Mouse (Mus musculus): Measurements from ENCODE around the gene Zfp966. TPM values are rescaled to one million over a fixed set of nuclear protein-coding genes. Genes with fewer than 3 reads are reported as not detected.

Zfp966 gene
- polyA plus RNA-seq (2012; fragmentation: generic; extraction: Trizol): under 1 TPM in 1 of 2 experiments, not detected in 1; 0.44 TPM

GRCm38 (mm10) chr2:175931000-175931399 lies at the start of gene Zfp966:
TSS of gene Zfp966 (minus strand) at chr2:175931100.

DNA sequence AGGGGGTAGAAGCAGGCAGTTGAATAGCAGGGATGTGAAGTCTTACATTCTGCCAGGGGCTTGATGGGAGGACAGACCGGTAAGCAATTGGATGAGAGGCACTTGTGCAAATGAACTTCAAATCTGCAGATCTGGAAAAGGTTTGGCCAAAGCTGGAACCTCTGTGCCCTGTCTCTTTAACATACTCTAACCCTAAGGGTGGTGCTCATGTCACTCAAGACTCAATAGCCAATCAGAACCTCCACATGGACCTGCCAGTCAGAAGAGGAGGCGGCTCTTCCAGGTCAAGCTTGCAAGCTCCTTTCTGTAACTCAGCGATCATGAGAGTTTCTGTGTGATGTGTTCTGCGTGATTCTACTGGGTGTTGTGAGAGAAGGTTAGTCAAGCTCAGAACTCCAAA lies 34.1 kb upstream of the Zfp966 start, which contains the start of gene Gm2026:
TSS of gene Gm2026 (plus strand) at position 301 of the 400 bp plus-strand sequence.

DNA sequence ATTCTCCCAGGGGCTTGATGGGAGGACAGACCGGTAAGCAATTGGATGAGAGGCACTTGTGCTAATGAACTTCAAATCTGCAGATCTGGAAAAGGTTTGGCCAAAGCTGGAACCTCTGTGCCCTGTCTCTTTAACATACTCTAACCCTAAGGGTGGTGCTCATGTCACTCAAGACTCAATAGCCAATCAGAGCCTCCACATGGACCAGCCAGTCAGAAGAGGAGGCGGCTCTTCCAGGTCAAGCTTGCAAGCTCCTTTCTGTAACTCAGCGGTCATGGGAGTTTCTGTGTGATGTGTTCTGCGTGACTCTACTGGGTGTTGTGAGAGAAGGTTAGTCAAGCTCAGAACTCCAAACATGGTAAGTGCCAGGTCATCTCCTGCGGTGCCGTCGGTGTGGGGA lies 61.9 kb downstream of the Zfp966 start, which contains the start of gene Gm6710:
TSS of gene Gm6710 (plus strand) at position 196 of the 400 bp plus-strand sequence.

Other genes starting within 250 kb of the Zfp966 start
- gene Zfp969, start 227.5 kb downstream of the Zfp966 start, polyA plus RNA-seq (2012; fragmentation: generic; extraction: Trizol): 1 to 10 TPM; 1.6 to 4.7 TPM
- gene Gm2007, start 189.6 kb downstream of the Zfp966 start, polyA plus RNA-seq (2012; fragmentation: generic; extraction: Trizol): not detected
- gene Gm14288, start 130.0 kb downstream of the Zfp966 start, polyA plus RNA-seq (2012; fragmentation: generic; extraction: Trizol): under 1 TPM; 0.04 to 0.91 TPM
- gene Gm6710, start 61.9 kb downstream of the Zfp966 start, polyA plus RNA-seq (2012; fragmentation: generic; extraction: Trizol): 1 to 10 TPM in 1 of 2 experiments, under 1 TPM in 1; 0.18 to 1.5 TPM
- gene Gm2026, start 34.2 kb upstream of the Zfp966 start, polyA plus RNA-seq (2012; fragmentation: generic; extraction: Trizol): 1 to 10 TPM in 1 of 2 experiments, under 1 TPM in 1; 0.12 to 1.0 TPM
- not detected for gene Gm2004, start 218.7 kb upstream of the Zfp966 start, polyA plus RNA-seq (2012; fragmentation: generic; extraction: Trizol)

Measured in C3H10T1/2 (cell line).